Mouse (Mus musculus) spleen, adult 2 months (tissue): Measurements from ENCODE around the gene Ppp6r2.

Experiments
- CTCF ChIP-seq: fragments of 200-500 bp; IDR thresholded peaks from 2 replicates; pipeline ENCODE4 v1.5.1; 2011; ENCODE audit warnings: mild to moderate bottlenecking, inconsistent platforms; ENCODE audit not compliant: insufficient read depth, insufficient read length, insufficient replicate concordance; ENCODE audit errors: extremely low read depth
- POLR2A ChIP-seq: fragments of 200-500 bp; IDR thresholded peaks from 2 replicates; pipeline ENCODE4 v1.6.1; 2011; ENCODE audit warnings: low read depth, low read length, inconsistent platforms

DNA sequence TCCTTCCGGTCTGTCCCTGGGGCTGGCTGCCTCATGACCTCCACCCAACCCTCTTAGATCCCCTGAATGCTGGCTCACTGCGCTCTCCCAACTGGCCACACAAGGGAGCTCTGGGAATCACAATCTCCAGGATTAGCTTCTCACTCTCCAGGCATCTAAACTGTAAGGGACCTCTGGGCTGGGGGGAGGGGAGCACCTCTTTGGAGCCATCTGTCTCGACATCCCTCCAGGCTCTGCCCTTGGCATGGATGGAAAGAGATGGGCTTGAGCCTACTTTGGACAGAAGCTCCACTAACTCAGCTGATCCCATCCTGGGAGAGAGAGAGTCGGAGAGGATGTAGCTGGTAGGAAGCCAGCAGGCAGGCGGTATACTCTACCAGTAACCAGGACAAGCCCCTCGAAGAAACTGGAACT lies 29.0 kb upstream of the Ppp6r2 start:
- TF ChIP-seq CTCF, result no peak
- TF ChIP-seq POLR2A, result no peak
